Mouse (Mus musculus): Measurements from ENCODE around the gene Slco4a1. TPM values are rescaled to one million over a fixed set of nuclear protein-coding genes. Genes with fewer than 3 reads are reported as not detected.

Slco4a1 gene
- 2.0 and 2.4 TPM in 2 replicates for polyA plus RNA-seq (2014; fragmentation: Nextera tagmentation; extraction: Ambion mirVana)

- Histone ChIP-seq H3K4me1 (ENCODE audit: control insufficient read depth, insufficient read depth, low read length) (peaks cover 3% of the 10 kb centered on the region; the same call in 1 of the 2 replicates), H3K4me2 (ENCODE audit: low read depth, low read length) (peak within 1 kb of the TSS; percentile 96), H3K27ac (ENCODE audit: low read depth, low read length) (peak within 1 kb of the TSS; percentile 6; the same call in 1 of the 2 replicates), H3K9me3 (ENCODE audit: control insufficient read depth, low read length) (no peaks in the 10 kb centered on the region), H3K9ac (replicated peaks; ENCODE audit: low read depth, low read length) (peak within 1 kb of the TSS; percentile 59), H3K4me3 (ENCODE audit: low read depth, low read length) (peak within 1 kb of the TSS; percentile 57), H3K36me3 (ENCODE audit: control insufficient read depth, insufficient read depth, low read length) (no peaks in the 10 kb centered on the region), H3K27me3 (ENCODE audit: control insufficient read depth, insufficient read depth, low read length) (peaks cover 11% of the 10 kb centered on the region)
- 2% methylated on average over 65 of the region's 65 CpGs for WGBS
- ATAC-seq (ENCODE audit: low read depth): peak; percentile 87
Observed at GRCm38 (mm10) chr2:180455723-180456698, at the start of gene Slco4a1. Gene Slco4a1 (plus strand): TSS chr2:180456245.

- 31% methylated on average over 2 of the region's 2 CpGs for WGBS
- Histone ChIP-seq H3K9me3 (ENCODE audit: control insufficient read depth, low read length) (no peaks in the 10 kb centered on the region), H3K4me2 (ENCODE audit: low read depth, low read length) (no peak overlapping the region), H3K4me1 (ENCODE audit: control insufficient read depth, insufficient read depth, low read length) (no peaks in the 10 kb centered on the region), H3K27ac (ENCODE audit: low read depth, low read length) (no peak overlapping the region), H3K4me3 (ENCODE audit: low read depth, low read length) (no peak overlapping the region), H3K36me3 (ENCODE audit: control insufficient read depth, insufficient read depth, low read length) (no peaks in the 10 kb centered on the region), H3K27me3 (ENCODE audit: control insufficient read depth, insufficient read depth, low read length) (no peaks in the 10 kb centered on the region), H3K9ac (replicated peaks; ENCODE audit: low read depth, low read length) (no peak overlapping the region)
- ATAC-seq (ENCODE audit: low read depth): no peak
Observed at GRCm38 (mm10) chr2:180408410-180408809, 47.6 kb upstream of the Slco4a1 start.

DNA sequence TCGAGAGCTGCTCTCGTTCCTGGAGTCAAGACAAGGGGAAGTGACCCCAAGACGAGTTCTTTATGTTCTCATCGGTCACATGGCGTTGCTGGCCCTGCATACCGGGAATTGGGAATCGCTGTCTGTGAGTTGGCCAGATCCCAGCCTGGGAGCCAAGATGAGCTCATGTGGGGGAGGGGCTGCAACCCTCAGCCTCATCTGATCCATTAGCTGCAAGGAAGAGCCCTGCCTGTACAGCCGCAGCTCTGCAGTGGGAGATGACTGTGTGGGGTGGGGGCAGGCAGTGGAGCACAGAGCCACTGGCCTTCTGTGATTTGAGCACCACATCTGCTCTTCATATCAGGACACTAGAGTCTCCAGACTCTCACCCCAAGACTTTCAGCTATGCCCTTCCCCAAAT, 45.6 kb upstream of the Slco4a1 start:
- Histone ChIP-seq H3K9me3 (ENCODE audit: control insufficient read depth, low read length) (no peaks in the 10 kb centered on the region), H3K4me1 (ENCODE audit: control insufficient read depth, insufficient read depth, low read length) (no peaks in the 10 kb centered on the region), H3K36me3 (ENCODE audit: control insufficient read depth, insufficient read depth, low read length) (no peaks in the 10 kb centered on the region), H3K27ac (ENCODE audit: low read depth, low read length) (no peak overlapping the region), H3K4me3 (ENCODE audit: low read depth, low read length) (no peak overlapping the region), H3K9ac (replicated peaks; ENCODE audit: low read depth, low read length) (no peak overlapping the region), H3K4me2 (ENCODE audit: low read depth, low read length) (no peak overlapping the region), H3K27me3 (ENCODE audit: control insufficient read depth, insufficient read depth, low read length) (no peaks in the 10 kb centered on the region)
- WGBS: 49% methylated on average over 8 of the region's 8 CpGs
- ATAC-seq (ENCODE audit: low read depth): peak; percentile 73

GRCm38 (mm10) chr2:180411013-180411412, 45.0 kb upstream of the Slco4a1 start:
- H3K4me1 ChIP-seq (ENCODE audit: control insufficient read depth, insufficient read depth, low read length): no peaks in the 10 kb centered on the region
- H3K9ac ChIP-seq (replicated peaks; ENCODE audit: low read depth, low read length): no peak overlapping the region
- no peak overlapping the region for H3K27ac ChIP-seq (ENCODE audit: low read depth, low read length)
- no peak overlapping the region for H3K4me2 ChIP-seq (ENCODE audit: low read depth, low read length)
- no peaks in the 10 kb centered on the region for H3K27me3 ChIP-seq (ENCODE audit: control insufficient read depth, insufficient read depth, low read length)
- no peaks in the 10 kb centered on the region for H3K36me3 ChIP-seq (ENCODE audit: control insufficient read depth, insufficient read depth, low read length)
- no peaks in the 10 kb centered on the region for H3K9me3 ChIP-seq (ENCODE audit: control insufficient read depth, low read length)
- no peak for ATAC-seq (ENCODE audit: low read depth)
- 13% methylated on average over 8 of the region's 8 CpGs for WGBS
- H3K4me3 ChIP-seq (ENCODE audit: low read depth, low read length): no peak overlapping the region

GRCm38 (mm10) chr2:180415627-180416026, 40.4 kb upstream of the Slco4a1 start:
- no peaks in the 10 kb centered on the region for H3K27me3 ChIP-seq (ENCODE audit: control insufficient read depth, insufficient read depth, low read length)
- H3K4me2 ChIP-seq (ENCODE audit: low read depth, low read length): no peak overlapping the region
- no peak for ATAC-seq (ENCODE audit: low read depth)
- WGBS: 67% methylated on average over 3 of the region's 3 CpGs
- no peak overlapping the region for H3K27ac ChIP-seq (ENCODE audit: low read depth, low read length)
- no peaks in the 10 kb centered on the region for H3K9me3 ChIP-seq (ENCODE audit: control insufficient read depth, low read length)
- H3K4me3 ChIP-seq (ENCODE audit: low read depth, low read length): no peak overlapping the region
- no peaks in the 10 kb centered on the region for H3K4me1 ChIP-seq (ENCODE audit: control insufficient read depth, insufficient read depth, low read length)
- H3K36me3 ChIP-seq (ENCODE audit: control insufficient read depth, insufficient read depth, low read length): no peaks in the 10 kb centered on the region
- no peak overlapping the region for H3K9ac ChIP-seq (replicated peaks; ENCODE audit: low read depth, low read length)

DNA sequence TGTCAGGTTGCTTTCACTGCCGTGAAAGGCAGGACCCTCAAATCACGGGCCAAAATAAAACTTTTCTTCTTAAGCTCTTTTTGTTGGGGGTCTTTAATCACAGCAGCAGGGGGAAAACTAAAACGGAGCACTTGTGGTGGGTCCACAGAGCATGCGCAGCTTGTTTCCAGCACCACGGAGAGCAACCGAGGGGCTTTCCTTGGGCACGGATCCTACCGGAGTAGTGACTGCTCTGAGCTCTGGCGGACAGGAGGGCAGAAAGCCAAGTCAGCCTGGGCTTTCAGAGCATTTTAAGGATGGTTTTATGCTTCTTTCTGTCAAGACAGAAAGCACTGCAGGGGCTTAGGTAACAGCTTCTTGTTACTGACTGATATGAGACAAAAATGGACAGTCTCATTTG, 38.3 kb upstream of the Slco4a1 start:
- ATAC-seq (ENCODE audit: low read depth): no peak
- Histone ChIP-seq H3K27ac (ENCODE audit: low read depth, low read length) (no peak overlapping the region), H3K4me1 (ENCODE audit: control insufficient read depth, insufficient read depth, low read length) (no peaks in the 10 kb centered on the region), H3K4me2 (ENCODE audit: low read depth, low read length) (no peak overlapping the region), H3K36me3 (ENCODE audit: control insufficient read depth, insufficient read depth, low read length) (no peaks in the 10 kb centered on the region), H3K9me3 (ENCODE audit: control insufficient read depth, low read length) (no peaks in the 10 kb centered on the region), H3K27me3 (ENCODE audit: control insufficient read depth, insufficient read depth, low read length) (no peaks in the 10 kb centered on the region), H3K9ac (replicated peaks; ENCODE audit: low read depth, low read length) (no peak overlapping the region), H3K4me3 (ENCODE audit: low read depth, low read length) (no peak overlapping the region)
- WGBS: 19% methylated on average over 9 of the region's 9 CpGs

GRCm38 (mm10) chr2:180420641-180421040, 35.4 kb upstream of the Slco4a1 start:
- no peak overlapping the region for H3K27ac ChIP-seq (ENCODE audit: low read depth, low read length)
- no peak overlapping the region for H3K4me3 ChIP-seq (ENCODE audit: low read depth, low read length)
- H3K27me3 ChIP-seq (ENCODE audit: control insufficient read depth, insufficient read depth, low read length): no peaks in the 10 kb centered on the region
- no peak for ATAC-seq (ENCODE audit: low read depth)
- 71% methylated on average over 3 of the region's 3 CpGs for WGBS
- no peak overlapping the region for H3K4me2 ChIP-seq (ENCODE audit: low read depth, low read length)
- no peaks in the 10 kb centered on the region for H3K9me3 ChIP-seq (ENCODE audit: control insufficient read depth, low read length)
- H3K9ac ChIP-seq (replicated peaks; ENCODE audit: low read depth, low read length): no peak overlapping the region
- no peaks in the 10 kb centered on the region for H3K36me3 ChIP-seq (ENCODE audit: control insufficient read depth, insufficient read depth, low read length)
- no peaks in the 10 kb centered on the region for H3K4me1 ChIP-seq (ENCODE audit: control insufficient read depth, insufficient read depth, low read length)

- ATAC-seq (ENCODE audit: low read depth): no peak
- 54% methylated on average over 2 of the region's 2 CpGs for WGBS
- Histone ChIP-seq H3K27me3 (ENCODE audit: control insufficient read depth, insufficient read depth, low read length) (no peaks in the 10 kb centered on the region), H3K4me3 (ENCODE audit: low read depth, low read length) (no peak overlapping the region), H3K36me3 (ENCODE audit: control insufficient read depth, insufficient read depth, low read length) (no peaks in the 10 kb centered on the region), H3K9me3 (ENCODE audit: control insufficient read depth, low read length) (no peaks in the 10 kb centered on the region), H3K4me1 (ENCODE audit: control insufficient read depth, insufficient read depth, low read length) (no peaks in the 10 kb centered on the region), H3K9ac (replicated peaks; ENCODE audit: low read depth, low read length) (no peak overlapping the region), H3K4me2 (ENCODE audit: low read depth, low read length) (no peak overlapping the region), H3K27ac (ENCODE audit: low read depth, low read length) (no peak overlapping the region)
Observed at GRCm38 (mm10) chr2:180425115-180425514, 30.9 kb upstream of the Slco4a1 start.

DNA sequence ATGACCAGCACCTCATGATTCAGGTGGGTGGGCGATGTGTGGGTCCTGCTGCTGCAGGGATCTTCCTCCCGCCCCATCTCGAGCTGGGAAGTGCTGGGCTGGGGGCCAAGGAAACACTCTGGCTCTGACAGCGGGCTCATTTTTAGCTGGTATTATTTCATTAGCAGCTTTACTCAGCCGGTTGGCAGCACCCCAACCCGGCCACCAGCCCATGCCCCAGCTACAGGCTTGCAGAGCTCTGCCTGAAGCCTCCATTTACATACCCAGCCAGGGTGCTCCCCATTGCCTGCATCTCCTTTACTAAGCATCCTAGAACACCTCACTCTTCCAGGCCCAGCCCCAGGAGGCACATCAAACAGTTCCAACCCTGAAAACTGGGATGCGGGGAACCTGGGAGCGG, 29.0 kb upstream of the Slco4a1 start:
- H3K27ac ChIP-seq (ENCODE audit: low read depth, low read length): no peak overlapping the region
- no peaks in the 10 kb centered on the region for H3K4me1 ChIP-seq (ENCODE audit: control insufficient read depth, insufficient read depth, low read length)
- no peaks in the 10 kb centered on the region for H3K36me3 ChIP-seq (ENCODE audit: control insufficient read depth, insufficient read depth, low read length)
- H3K9me3 ChIP-seq (ENCODE audit: control insufficient read depth, low read length): no peaks in the 10 kb centered on the region
- no peak for ATAC-seq (ENCODE audit: low read depth)
- WGBS: 56% methylated on average over 8 of the region's 8 CpGs
- no peak overlapping the region for H3K4me3 ChIP-seq (ENCODE audit: low read depth, low read length)
- H3K27me3 ChIP-seq (ENCODE audit: control insufficient read depth, insufficient read depth, low read length): no peaks in the 10 kb centered on the region
- no peak overlapping the region for H3K4me2 ChIP-seq (ENCODE audit: low read depth, low read length)
- no peak overlapping the region for H3K9ac ChIP-seq (replicated peaks; ENCODE audit: low read depth, low read length)
